Mouse (Mus musculus) frontal cortex, postnatal 10 days (tissue): ENCODE results near the gene Keg1.

ENCODE experiments used
- DNase-seq, 2 experiments: peaks; one replicate each; pipeline ENCODE4 v3.0.0; 2022; ENCODE audit warnings: low spot score in 2 of 2, mixed read lengths in 1 of 2

The Keg1 gene

GRCm38 (mm10) chr19:12762212-12763130 is 66.9 kb downstream of the Keg1 start:
- no peak for DNase-seq

- no peak for DNase-seq
These were observed 69.7 kb downstream of the Keg1 start, which contains the start of gene Cntf for GRCm38 (mm10) chr19:12765308-12765707. Cntf (minus strand) TSS chr19:12765632.
